Mouse (Mus musculus): Measurements from ENCODE around the gene Snx15.

DNA sequence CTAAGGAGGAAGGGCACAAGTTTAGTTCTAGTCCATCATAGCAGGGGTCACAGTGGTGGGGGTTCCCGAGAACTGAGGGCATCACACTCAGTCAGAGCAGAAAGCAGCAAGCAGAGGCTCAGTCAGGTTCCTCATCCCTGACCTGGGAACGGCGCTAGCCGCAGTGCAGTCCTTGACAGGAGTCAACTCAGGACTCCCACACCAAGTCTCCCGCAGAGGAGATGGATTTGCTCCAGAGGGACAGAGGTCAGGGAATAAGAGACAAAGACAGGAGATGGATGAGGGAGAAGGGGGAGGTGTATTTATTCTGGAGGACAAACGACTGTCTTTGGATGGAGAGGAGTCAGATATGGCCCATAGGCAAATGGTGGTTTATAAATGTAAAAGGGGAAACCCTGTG, 15.0 kb downstream of the Snx15 start:
- TF ChIP-seq CTCF (IDR thresholded peaks at IDR 0.05; ENCODE audit: low read depth) (no peak), EP300 (optimal IDR thresholded peaks at IDR 0.05) (no peak)
